Mouse (Mus musculus) midbrain, embryonic 15.5 days (tissue): ENCODE measurements around the gene Tnfrsf13b. TPM values are rescaled to one million over a fixed set of nuclear protein-coding genes. Genes with fewer than 3 reads are reported as not detected.

Source experiments
- ATAC-seq: fragments of 200-750 bp; cut with Nextera tagmentation; replicated peaks from 2 replicates; pipeline ENCODE4 v1.8.0; 2017; ENCODE audit warnings: moderate TSS enrichment
- H3K27ac ChIP-seq: fragments of 300-500 bp; sonication (generic); 2 replicates; pipeline ENCODE4 v1.5.1; 2015; ENCODE audit warnings: mild to moderate bottlenecking, inconsistent platforms
- H3K27me3 ChIP-seq: fragments of 300-500 bp; sonication (generic); replicated peaks from 2 replicates; pipeline ENCODE4 v1.6.1; 2015; ENCODE audit warnings: inconsistent platforms
- H3K36me3 ChIP-seq: fragments of 300-500 bp; sonication (generic); replicated peaks from 2 replicates; pipeline ENCODE4 v1.6.1; 2015; ENCODE audit warnings: inconsistent platforms
- H3K4me1 ChIP-seq: fragments of 300-500 bp; sonication (generic); 2 replicates; pipeline ENCODE4 v1.6.1; 2015; ENCODE audit warnings: inconsistent platforms
- H3K4me2 ChIP-seq: fragments of 300-500 bp; sonication (generic); 2 replicates; pipeline ENCODE4 v1.6.1; 2015; ENCODE audit warnings: inconsistent platforms, mild to moderate bottlenecking, moderate library complexity
- H3K4me3 ChIP-seq: fragments of 300-500 bp; sonication (generic); 2 replicates; pipeline ENCODE4 v1.5.1; 2015; ENCODE audit warnings: mild to moderate bottlenecking, inconsistent platforms
- H3K9ac ChIP-seq: fragments of 300-500 bp; sonication (generic); 2 replicates; pipeline ENCODE4 v1.6.1; 2015; ENCODE audit warnings: mild to moderate bottlenecking, inconsistent platforms
- H3K9me3 ChIP-seq: fragments of 300-500 bp; sonication (generic); 2 replicates; pipeline ENCODE4 v1.6.1; 2016; ENCODE audit warnings: inconsistent platforms
- WGBS: fragments of 180-500 bp; shearing (Covaris S2); methylation state at CpG from one replicate; pipeline ENCODE4 v1.1.7; 2015; ENCODE audit warnings: mixed read lengths; 5-methylcytosine and 5-hydroxymethylcytosine counted together
- polyA plus RNA-seq: library from polyadenylated mRNA; unstranded; fragments of >200 nt; fragmentation: Nextera tagmentation; extraction: Ambion mirVana; gene quantifications from 2 replicates; pipeline ENCODE4 v1.2.1, GENCODE M21; 2015

Tnfrsf13b gene
- polyA plus RNA-seq, 1 experiment from 2014 or later: 1.1 TPM

DNA sequence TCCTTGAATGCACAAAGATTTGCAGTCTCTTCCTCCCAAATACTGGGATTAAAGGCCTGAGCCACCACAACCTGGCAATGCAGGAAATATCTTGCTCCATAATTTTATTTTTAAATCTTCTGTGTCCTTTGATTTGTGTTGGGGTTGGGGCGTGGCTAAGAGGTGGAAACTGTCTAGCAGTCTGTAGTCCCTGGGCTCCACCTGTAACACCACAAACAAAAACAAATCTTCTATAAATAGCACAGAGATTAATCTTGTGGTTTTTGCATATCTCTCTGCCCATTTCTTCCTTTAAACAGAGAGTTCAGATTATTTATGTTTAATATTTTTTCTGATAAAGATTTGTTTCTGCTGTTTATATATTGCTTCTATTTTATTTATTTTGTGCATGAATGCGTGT, 6.4 kb downstream of the Tnfrsf13b start:
- Histone ChIP-seq H3K27me3 (no peaks in the 10 kb centered on the region), H3K27ac (no peak overlapping the region), H3K9me3 (no peaks in the 10 kb centered on the region), H3K4me1 (no peaks in the 10 kb centered on the region), H3K4me3 (no peak overlapping the region), H3K9ac (no peak overlapping the region), H3K36me3 (no peaks in the 10 kb centered on the region), H3K4me2 (no peak overlapping the region)
- no peak for ATAC-seq
- WGBS: 86% methylated on average over 2 of the region's 2 CpGs

DNA sequence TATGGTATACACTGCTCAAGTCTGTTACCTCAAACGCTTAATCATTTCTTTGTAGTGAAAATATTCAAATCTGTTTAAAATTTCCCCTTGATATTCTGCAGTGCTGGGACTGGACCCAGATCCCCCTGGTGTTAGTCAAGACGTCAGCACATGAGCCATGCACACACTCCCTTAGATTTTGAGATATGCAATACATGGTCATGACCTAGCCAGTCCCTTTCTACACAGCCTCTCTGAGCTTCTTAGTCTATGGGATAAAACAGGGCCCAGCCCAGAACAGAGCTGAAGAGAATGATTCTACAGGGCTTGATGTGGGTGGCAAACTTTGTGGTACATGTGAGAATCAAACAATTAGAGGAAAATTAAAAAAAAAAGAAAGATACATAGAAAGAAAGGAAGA, 15.1 kb downstream of the Tnfrsf13b start:
- Histone ChIP-seq H3K36me3 (no peaks in the 10 kb centered on the region), H3K4me2 (no peak overlapping the region), H3K4me1 (no peaks in the 10 kb centered on the region), H3K27me3 (no peaks in the 10 kb centered on the region), H3K4me3 (no peak overlapping the region), H3K9ac (no peak overlapping the region), H3K9me3 (no peaks in the 10 kb centered on the region), H3K27ac (no peak overlapping the region)
- 76% methylated on average over 2 of the region's 2 CpGs for WGBS
- no peak for ATAC-seq

DNA sequence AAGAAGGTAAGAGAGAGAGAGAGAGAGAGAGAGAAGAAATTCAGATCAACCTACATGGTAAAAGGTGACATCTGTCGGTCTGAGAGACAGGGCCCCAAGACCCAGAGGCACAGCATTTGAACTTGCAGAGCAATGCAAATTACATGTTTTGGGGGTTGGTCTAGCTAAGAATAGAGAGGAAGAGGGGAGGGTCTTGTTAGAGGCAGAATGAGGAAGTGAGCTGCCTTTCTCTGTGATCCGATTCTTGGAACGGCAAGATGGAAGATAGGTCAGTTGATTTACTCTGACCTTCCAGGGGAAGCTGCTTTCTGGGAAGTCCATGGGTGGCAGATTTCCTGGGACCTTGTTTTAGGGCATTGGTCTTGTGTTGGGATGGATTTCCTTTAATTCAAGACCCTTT, 15.7 kb downstream of the Tnfrsf13b start:
- H3K9ac ChIP-seq: no peak overlapping the region
- no peak overlapping the region for H3K4me2 ChIP-seq
- H3K27me3 ChIP-seq: no peaks in the 10 kb centered on the region
- H3K4me3 ChIP-seq: no peak overlapping the region
- no peaks in the 10 kb centered on the region for H3K9me3 ChIP-seq
- WGBS: 88% methylated on average over 3 of the region's 3 CpGs
- no peaks in the 10 kb centered on the region for H3K36me3 ChIP-seq
- no peak overlapping the region for H3K27ac ChIP-seq
- peaks cover 4% of the 10 kb centered on the region; the same call in 1 of the 2 replicates for H3K4me1 ChIP-seq
- no peak for ATAC-seq

DNA sequence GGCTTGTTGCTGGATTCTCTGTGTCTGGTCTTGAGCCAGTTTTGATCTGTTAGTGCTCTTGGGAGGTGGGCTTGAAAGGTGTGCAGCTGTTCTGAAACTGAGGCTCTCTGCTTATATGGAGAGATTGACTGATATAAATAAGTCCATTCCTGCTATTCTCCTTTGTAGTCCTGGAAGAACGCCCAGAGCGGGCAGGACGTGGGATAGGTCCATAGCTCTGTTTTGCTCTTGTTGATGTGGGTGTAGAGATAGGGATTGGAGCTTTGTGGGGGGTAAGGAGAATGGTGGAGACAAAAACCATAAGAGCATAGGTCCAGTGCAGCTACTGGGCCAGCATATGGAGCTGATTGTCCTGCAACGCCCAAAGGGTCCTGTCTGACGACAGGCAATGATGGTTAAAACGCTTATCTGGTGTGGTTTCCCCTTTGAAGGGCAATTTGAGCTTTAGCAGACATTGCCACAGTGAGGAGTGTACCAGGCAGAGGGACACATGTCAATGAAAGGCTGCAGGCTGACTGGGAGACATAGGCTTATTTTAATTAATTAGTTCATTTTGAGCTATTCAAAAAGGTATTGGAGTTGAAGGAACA, 16.5 kb downstream of the Tnfrsf13b start:
- no peak overlapping the region for H3K4me2 ChIP-seq
- H3K4me1 ChIP-seq: peaks cover 9% of the 10 kb centered on the region; the same call in 1 of the 2 replicates
- no peak for ATAC-seq
- H3K27me3 ChIP-seq: peaks cover under 1% of the 10 kb centered on the region; the same call in 1 of the 2 replicates
- H3K36me3 ChIP-seq: no peaks in the 10 kb centered on the region
- WGBS: 88% methylated on average over 6 of the region's 6 CpGs
- H3K9me3 ChIP-seq: no peaks in the 10 kb centered on the region
- no peak overlapping the region for H3K27ac ChIP-seq
- H3K4me3 ChIP-seq: no peak overlapping the region
- no peak overlapping the region for H3K9ac ChIP-seq

DNA sequence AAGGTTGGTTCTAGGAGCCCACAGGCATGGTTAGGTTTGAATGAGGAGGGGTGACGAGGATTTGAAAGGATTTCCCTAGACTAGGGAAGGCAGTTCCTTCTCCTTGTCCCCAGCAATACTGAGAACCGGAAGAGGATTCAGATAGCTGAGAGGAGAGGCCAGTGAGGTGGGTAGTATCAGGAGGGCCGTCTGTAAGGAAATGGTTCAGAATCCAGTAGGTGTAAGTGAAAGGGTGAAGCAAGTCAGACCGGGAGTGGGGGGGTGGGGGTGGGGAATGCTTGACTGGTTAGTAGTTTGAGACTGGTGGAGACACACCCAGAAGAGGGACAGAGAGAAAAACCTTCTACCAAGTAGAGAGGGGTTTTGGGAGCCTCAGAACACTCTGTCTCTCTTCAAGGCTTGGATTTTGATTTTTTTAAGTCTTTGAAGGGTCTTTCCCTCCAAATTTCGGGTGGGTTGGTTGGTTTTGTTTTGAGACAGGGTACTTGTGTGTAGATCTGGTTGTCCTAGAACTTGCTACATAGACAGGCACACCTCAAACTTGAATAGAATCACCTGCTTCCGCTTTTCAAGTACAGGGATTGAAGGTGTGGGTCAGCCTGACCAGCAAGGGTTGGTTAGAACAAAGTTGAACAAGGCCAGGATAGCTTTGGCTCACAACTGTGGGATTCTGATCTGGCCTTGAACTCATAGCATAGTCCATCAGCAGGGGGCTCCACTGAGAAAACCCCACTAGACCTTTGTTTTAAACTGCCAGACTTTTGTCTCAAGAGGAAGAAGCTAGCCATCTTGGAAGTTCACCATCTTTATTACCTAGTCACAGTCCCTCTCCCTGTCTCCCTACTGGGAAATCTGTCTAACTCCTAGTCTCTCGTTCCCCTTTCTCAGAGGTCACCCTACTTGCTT, 17.3 kb downstream of the Tnfrsf13b start:
- no peaks in the 10 kb centered on the region for H3K36me3 ChIP-seq
- ATAC-seq: no peak
- H3K9me3 ChIP-seq: no peaks in the 10 kb centered on the region
- WGBS: 75% methylated on average over 7 of the region's 7 CpGs
- H3K4me1 ChIP-seq: peaks cover 9% of the 10 kb centered on the region; the same call in 1 of the 2 replicates
- peaks cover 4% of the 10 kb centered on the region; the same call in 1 of the 2 replicates for H3K27me3 ChIP-seq
- H3K9ac ChIP-seq: no peak overlapping the region
- H3K27ac ChIP-seq: no peak overlapping the region
- H3K4me3 ChIP-seq: no peak overlapping the region
- no peak overlapping the region for H3K4me2 ChIP-seq

DNA sequence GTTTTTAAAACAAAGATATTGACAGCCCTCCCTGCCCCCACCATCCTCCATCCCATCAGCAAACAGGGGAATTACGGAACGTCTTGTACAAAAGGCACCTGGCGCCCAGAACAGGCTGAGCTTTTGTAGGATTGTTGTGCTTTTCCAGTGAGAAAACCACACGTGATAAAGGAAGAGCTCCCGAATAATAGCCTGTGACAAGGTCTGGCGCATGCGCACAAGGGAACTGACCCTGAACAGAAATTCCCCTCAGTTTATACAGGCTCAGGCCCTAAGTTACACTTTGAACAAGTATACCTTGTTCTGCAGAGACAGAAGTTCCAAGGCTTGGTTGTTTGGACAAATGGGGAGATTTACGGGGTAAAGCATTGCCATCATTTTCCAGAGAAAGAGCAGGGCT, 19.0 kb downstream of the Tnfrsf13b start:
- ATAC-seq: no peak
- Histone ChIP-seq H3K9ac (no peak overlapping the region), H3K4me2 (no peak overlapping the region), H3K27me3 (peaks cover 4% of the 10 kb centered on the region; the same call in 1 of the 2 replicates), H3K9me3 (no peaks in the 10 kb centered on the region), H3K36me3 (no peaks in the 10 kb centered on the region), H3K4me1 (peaks cover 9% of the 10 kb centered on the region; the same call in 1 of the 2 replicates), H3K4me3 (no peak overlapping the region), H3K27ac (no peak overlapping the region)
- 56% methylated on average over 8 of the region's 8 CpGs for WGBS

DNA sequence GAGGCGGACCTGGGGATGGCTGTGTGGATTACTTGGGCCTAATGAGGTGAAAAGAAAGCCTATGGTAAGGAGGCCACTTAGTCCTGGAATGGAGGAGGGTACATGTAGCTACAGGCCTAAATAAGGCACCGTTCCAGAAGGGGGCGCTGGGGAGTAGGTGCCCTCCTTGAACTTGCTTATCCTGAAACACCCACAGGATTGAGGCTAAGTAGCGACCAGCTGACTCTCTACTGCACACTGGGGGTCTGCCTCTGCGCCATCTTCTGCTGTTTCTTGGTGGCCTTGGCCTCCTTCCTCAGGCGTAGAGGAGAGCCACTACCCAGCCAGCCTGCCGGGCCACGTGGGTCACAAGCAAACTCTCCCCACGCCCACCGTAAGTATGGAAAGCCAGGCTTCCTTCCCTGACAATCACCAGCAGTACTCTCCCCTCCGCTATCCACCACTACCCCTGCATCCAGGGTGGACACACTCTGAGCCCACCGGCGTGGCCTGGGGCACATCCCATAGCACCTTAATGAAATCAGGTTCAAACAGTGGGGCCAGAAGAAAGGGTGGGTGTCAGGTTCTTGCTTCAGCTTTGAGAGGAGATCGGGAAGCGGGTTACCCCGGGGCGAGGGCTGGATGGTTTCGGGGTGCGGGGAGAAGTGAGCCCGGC, 20.2 kb downstream of the Tnfrsf13b start:
- peak; percentile 60 for ATAC-seq
- peak overlapping the region; percentile 87 for H3K4me2 ChIP-seq
- H3K27ac ChIP-seq: no peak overlapping the region
- H3K9ac ChIP-seq: peak overlapping the region; percentile 44
- peaks cover 9% of the 10 kb centered on the region; the same call in 1 of the 2 replicates for H3K4me1 ChIP-seq
- H3K4me3 ChIP-seq: peak overlapping the region; percentile 42
- no peaks in the 10 kb centered on the region for H3K9me3 ChIP-seq
- peaks cover 4% of the 10 kb centered on the region; the same call in 1 of the 2 replicates for H3K27me3 ChIP-seq
- peaks cover 5% of the 10 kb centered on the region; the same call in 1 of the 2 replicates for H3K36me3 ChIP-seq
- 12% methylated on average over 20 of the region's 20 CpGs for WGBS

DNA sequence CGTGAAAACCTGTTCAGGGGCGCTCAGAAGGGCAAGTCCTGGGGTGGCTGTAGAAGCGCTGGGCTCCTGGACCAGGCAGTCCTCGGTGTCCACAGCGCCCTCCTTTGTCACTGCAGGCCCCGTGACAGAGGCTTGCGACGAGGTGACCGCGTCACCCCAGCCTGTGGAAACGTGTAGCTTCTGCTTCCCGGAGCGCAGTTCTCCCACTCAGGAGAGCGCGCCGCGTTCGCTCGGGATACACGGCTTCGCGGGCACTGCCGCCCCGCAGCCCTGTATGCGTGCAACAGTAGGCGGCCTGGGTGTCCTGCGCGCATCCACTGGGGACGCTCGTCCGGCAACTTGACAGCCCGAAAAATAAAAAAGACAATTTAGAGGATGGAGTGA, 20.7 kb downstream of the Tnfrsf13b start:
- peak overlapping the region; percentile 42 for H3K4me3 ChIP-seq
- WGBS: 3% methylated on average over 32 of the region's 32 CpGs
- ATAC-seq: peak; percentile 81

DNA sequence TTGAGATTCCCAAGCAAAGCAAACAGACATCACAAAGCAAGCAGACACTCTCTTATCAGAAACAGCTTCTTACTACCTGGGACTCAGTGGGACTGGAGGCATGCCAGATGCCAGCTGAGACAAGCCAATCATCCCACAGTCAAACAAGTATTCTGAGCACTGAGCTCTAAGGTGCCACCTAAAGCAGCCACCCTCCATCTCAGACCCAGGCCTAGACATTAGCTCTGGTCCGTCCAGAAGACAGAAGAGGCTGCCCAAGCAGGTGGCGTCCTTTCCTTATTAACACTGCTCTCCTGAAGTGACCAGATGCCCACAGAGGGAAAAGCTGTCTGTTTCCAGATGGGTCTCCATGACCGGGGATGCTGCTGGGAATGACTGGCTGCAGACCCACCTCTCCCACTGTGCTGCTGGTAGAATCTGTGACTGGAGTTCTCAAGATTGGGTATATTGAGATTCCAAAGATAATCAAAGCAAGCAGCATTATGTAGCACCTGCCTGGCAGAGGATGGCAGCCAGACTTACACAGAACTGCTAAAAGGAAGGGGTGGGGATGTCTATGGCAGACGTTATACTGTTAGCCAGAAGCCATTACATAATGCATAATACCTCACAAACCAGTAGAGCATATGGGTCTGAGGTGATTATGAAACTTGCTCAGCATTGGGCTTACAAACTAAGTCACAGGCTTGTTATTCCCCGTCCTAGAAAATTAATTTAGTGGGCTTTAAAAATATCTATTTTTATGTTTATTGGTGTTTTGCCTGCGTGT, 23.9 kb downstream of the Tnfrsf13b start:
- H3K36me3 ChIP-seq: peaks cover 34% of the 10 kb centered on the region
- no peaks in the 10 kb centered on the region for H3K9me3 ChIP-seq
- H3K4me2 ChIP-seq: no peak overlapping the region
- peaks cover 4% of the 10 kb centered on the region; the same call in 1 of the 2 replicates for H3K27me3 ChIP-seq
- no peak overlapping the region for H3K4me3 ChIP-seq
- no peak overlapping the region for H3K9ac ChIP-seq
- no peak for ATAC-seq
- peaks cover 9% of the 10 kb centered on the region; the same call in 1 of the 2 replicates for H3K4me1 ChIP-seq
- WGBS: 78% methylated on average over 6 of the region's 6 CpGs
- no peak overlapping the region for H3K27ac ChIP-seq

More for the DNA sequence above, 20.7 kb downstream of the Tnfrsf13b start:
- peaks cover 4% of the 10 kb centered on the region; the same call in 1 of the 2 replicates for H3K27me3 ChIP-seq
- H3K9ac ChIP-seq: peak overlapping the region; percentile 44
- H3K27ac ChIP-seq: no peak overlapping the region
- no peaks in the 10 kb centered on the region for H3K9me3 ChIP-seq
- H3K4me1 ChIP-seq: peaks cover 9% of the 10 kb centered on the region; the same call in 1 of the 2 replicates
- peaks cover 10% of the 10 kb centered on the region; the same call in 1 of the 2 replicates for H3K36me3 ChIP-seq
- H3K4me2 ChIP-seq: peak overlapping the region; percentile 87

DNA sequence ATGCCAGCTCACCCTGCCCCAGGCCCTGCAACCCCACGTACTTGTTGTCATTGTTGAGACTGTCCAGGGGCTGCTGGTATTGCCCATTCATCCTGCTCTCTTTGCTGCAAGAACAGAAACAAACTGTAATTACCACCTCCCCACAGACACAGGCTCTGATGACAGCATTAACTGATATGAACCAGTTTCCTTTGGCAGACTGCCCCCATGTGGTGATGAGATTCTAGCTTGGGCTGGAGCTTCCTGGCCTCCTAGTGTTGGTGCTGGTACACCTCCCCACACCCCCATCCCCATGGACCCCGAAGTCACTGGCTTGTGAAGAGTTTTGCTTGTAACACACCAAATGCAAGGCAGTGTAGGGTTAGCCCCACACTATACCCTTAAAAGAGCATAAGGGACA, 29.2 kb downstream of the Tnfrsf13b start:
- ATAC-seq: no peak
- Histone ChIP-seq H3K4me1 (no peaks in the 10 kb centered on the region), H3K36me3 (peaks cover 83% of the 10 kb centered on the region), H3K27me3 (no peaks in the 10 kb centered on the region), H3K9me3 (no peaks in the 10 kb centered on the region), H3K27ac (no peak overlapping the region), H3K9ac (no peak overlapping the region), H3K4me3 (no peak overlapping the region), H3K4me2 (no peak overlapping the region)
- 90% methylated on average over 2 of the region's 2 CpGs for WGBS

DNA sequence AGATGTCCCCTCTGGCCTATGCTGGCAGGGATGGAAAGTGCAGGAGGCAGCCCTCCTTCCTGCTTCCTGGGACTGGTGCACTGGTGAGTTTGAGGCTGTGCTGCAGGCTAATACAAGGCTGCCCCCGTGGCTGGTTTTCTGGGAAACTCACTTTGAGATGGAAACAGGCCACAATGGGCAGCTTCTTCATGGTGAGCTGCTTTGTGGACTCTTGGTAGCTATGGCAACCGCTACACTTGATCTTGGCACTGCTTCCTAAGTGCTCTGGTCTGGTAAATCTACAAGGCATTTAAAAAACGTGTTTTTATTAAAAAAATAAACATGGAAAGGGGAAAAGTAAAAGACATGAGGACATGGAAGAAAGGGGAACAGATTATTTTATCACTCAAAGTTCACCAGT, 31.6 kb downstream of the Tnfrsf13b start:
- H3K27ac ChIP-seq: no peak overlapping the region
- no peaks in the 10 kb centered on the region for H3K9me3 ChIP-seq
- WGBS: 55% methylated on average over 3 of the region's 3 CpGs
- no peaks in the 10 kb centered on the region for H3K4me1 ChIP-seq
- no peak overlapping the region for H3K9ac ChIP-seq
- H3K4me2 ChIP-seq: no peak overlapping the region
- no peak for ATAC-seq
- no peaks in the 10 kb centered on the region for H3K27me3 ChIP-seq
- H3K4me3 ChIP-seq: no peak overlapping the region
- peaks cover 93% of the 10 kb centered on the region for H3K36me3 ChIP-seq
